Mouse (Mus musculus) bone marrow macrophage, adult 2 months (primary cell): ENCODE results near the gene Rbm8a. TPM values are rescaled to one million over a fixed set of nuclear protein-coding genes. Genes with fewer than 3 reads are reported as not detected.

Experiments
- H3K27ac ChIP-seq: 2 replicates; pipeline ENCODE4 v1.5.1; 2012; ENCODE audit warnings: low read depth, low read length; ENCODE audit not compliant: insufficient read depth
- H3K4me1 ChIP-seq: 2 replicates; pipeline ENCODE4 v1.6.1; 2012; ENCODE audit warnings: low read length; ENCODE audit not compliant: control insufficient read depth, insufficient read depth
- H3K4me3 ChIP-seq: 2 replicates; pipeline ENCODE4 v1.5.1; 2012; ENCODE audit warnings: mild to moderate bottlenecking, low read length, moderate library complexity; ENCODE audit not compliant: insufficient read depth
- CTCF ChIP-seq: IDR thresholded peaks from 2 replicates; pipeline ENCODE4 v1.5.1; 2012; ENCODE audit warnings: low read depth, mild to moderate bottlenecking, low read length, moderate library complexity
- POLR2A ChIP-seq: IDR thresholded peaks from 2 replicates; pipeline ENCODE4 v1.6.1; 2012; ENCODE audit warnings: mild to moderate bottlenecking, low read depth, low read length, borderline replicate concordance
- polyA plus RNA-seq: library from polyadenylated mRNA; stranded (reverse); fragments of >200 nt; gene quantifications from 2 replicates; pipeline ENCODE4 v1.2.4, GENCODE M21; 2012; ENCODE audit not compliant: missing spikeins, insufficient read depth, insufficient read length

Gene Rbm8a
- polyA plus RNA-seq, 1 experiment = 109 TPM

GRCm38 (mm10) chr3:96596228-96596707 lies 33.5 kb upstream of the Rbm8a start, which contains the start of gene Ankrd34a:
TSS of gene Ankrd34a (plus strand) at chr3:96596636.
- Histone ChIP-seq H3K27ac (peak within 1 kb of the TSS; percentile 33), H3K4me1 (peaks cover 27% of the 10 kb centered on the region), H3K4me3 (peak within 1 kb of the TSS; percentile 65)

GRCm38 (mm10) chr3:96596855-96597254 lies 32.9 kb upstream of the Rbm8a start:
- Histone ChIP-seq H3K27ac (no peak overlapping the region), H3K4me1 (peaks cover 27% of the 10 kb centered on the region), H3K4me3 (peak overlapping the region; percentile 65)
- TF ChIP-seq CTCF (no peak), POLR2A (no peak)

More at GRCm38 (mm10) chr3:96596228-96596707, 33.5 kb upstream of the Rbm8a start, which contains the start of gene Ankrd34a:
- no peak for TF ChIP-seq CTCF
- TF ChIP-seq POLR2A = no peak

- H3K27ac ChIP-seq = no peak overlapping the region
- H3K4me1 ChIP-seq = peaks cover 28% of the 10 kb centered on the region
- H3K4me3 ChIP-seq = peak overlapping the region; percentile 65
- TF ChIP-seq POLR2A = no peak
- TF ChIP-seq CTCF = no peak
These were observed 32.3 kb upstream of the Rbm8a start for GRCm38 (mm10) chr3:96597435-96597891.

- Histone ChIP-seq H3K4me1 (peaks cover 27% of the 10 kb centered on the region), H3K4me3 (peak overlapping the region; percentile 65), H3K27ac (no peak overlapping the region)
- TF ChIP-seq CTCF = no peak
- TF ChIP-seq POLR2A = no peak
These were observed 31.3 kb upstream of the Rbm8a start for GRCm38 (mm10) chr3:96598156-96599068.

GRCm38 (mm10) chr3:96599069-96599393 lies 30.7 kb upstream of the Rbm8a start:
- H3K4me1 ChIP-seq = peaks cover 27% of the 10 kb centered on the region
- no peak overlapping the region for H3K4me3 ChIP-seq
- no peak for TF ChIP-seq CTCF
- no peak for TF ChIP-seq POLR2A
- no peak overlapping the region for H3K27ac ChIP-seq

DNA sequence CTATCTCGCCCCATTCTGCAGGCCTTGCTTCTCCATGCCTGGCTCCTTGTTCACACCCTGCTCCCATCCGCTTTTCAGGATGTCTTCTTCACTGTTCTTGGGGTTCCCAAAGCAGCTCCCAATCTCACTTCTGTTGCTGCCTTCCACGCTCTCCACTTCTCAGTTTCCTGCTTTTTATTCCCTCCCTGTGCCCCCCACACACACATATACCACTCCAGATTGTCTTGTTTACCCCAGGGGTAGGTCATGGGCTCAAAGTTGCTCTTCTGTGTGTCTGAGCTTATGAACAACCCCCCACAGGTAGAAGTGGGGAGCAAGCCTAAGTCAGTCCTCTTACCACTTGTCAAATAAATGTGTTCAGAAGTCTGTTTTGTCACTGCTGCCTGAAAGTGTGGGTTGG lies 30.3 kb upstream of the Rbm8a start:
- Histone ChIP-seq H3K4me3 (no peak overlapping the region), H3K4me1 (peaks cover 27% of the 10 kb centered on the region), H3K27ac (no peak overlapping the region)
- TF ChIP-seq POLR2A (no peak), CTCF (no peak)

GRCm38 (mm10) chr3:96600639-96601250 lies 29.0 kb upstream of the Rbm8a start, which contains the start of gene Lix1l:
TSS of gene Lix1l (plus strand) at chr3:96601149.
- peak within 1 kb of the TSS; percentile 30 for H3K27ac ChIP-seq
- H3K4me1 ChIP-seq = peaks cover 17% of the 10 kb centered on the region
- TF ChIP-seq POLR2A (no peak), CTCF (no peak)
- peak within 1 kb of the TSS; percentile 63 for H3K4me3 ChIP-seq

DNA sequence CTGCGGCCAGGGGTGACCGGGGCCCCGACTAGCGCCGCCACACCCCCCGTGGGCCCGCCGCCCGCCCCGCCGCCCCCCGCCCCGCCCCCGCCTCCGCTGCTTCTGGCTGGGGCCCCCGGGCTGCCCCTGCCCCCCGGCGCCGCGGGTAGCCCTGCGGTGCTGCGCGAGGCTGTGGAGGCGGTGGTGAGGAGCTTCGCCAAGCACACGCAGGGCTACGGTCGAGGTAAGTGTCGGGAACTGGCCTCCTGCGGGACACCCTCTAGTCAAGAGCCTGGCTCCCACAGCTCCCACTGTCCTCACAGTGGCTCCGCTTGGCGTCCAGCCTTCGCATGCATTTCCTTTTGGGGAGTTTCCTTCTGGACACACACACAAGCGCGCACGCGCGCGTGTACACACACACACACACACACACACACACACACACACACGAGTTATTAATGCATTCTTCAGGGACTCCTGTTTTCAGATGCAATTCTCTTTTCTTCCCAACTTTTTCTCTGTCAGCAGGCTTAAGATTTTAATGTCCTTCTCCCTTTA lies 28.4 kb upstream of the Rbm8a start:
- no peak for TF ChIP-seq POLR2A
- no peak for TF ChIP-seq CTCF
- Histone ChIP-seq H3K27ac (peak overlapping the region; percentile 30), H3K4me1 (peaks cover 13% of the 10 kb centered on the region), H3K4me3 (peak overlapping the region; percentile 63)

- peak overlapping the region; percentile 63; the same call in 1 of the 2 replicates for H3K4me3 ChIP-seq
- no peak overlapping the region for H3K27ac ChIP-seq
- H3K4me1 ChIP-seq = peaks cover 13% of the 10 kb centered on the region
- TF ChIP-seq POLR2A = no peak
- no peak for TF ChIP-seq CTCF
These were observed 27.6 kb upstream of the Rbm8a start for GRCm38 (mm10) chr3:96601941-96602703.

- peaks cover 12% of the 10 kb centered on the region for H3K4me1 ChIP-seq
- no peak overlapping the region for H3K27ac ChIP-seq
- TF ChIP-seq POLR2A (no peak), CTCF (no peak)
- no peak overlapping the region for H3K4me3 ChIP-seq
These were observed 27.0 kb upstream of the Rbm8a start for GRCm38 (mm10) chr3:96602704-96603084.
